Mouse (Mus musculus): ENCODE data around the gene Vegfb.

Vegfb gene

DNA sequence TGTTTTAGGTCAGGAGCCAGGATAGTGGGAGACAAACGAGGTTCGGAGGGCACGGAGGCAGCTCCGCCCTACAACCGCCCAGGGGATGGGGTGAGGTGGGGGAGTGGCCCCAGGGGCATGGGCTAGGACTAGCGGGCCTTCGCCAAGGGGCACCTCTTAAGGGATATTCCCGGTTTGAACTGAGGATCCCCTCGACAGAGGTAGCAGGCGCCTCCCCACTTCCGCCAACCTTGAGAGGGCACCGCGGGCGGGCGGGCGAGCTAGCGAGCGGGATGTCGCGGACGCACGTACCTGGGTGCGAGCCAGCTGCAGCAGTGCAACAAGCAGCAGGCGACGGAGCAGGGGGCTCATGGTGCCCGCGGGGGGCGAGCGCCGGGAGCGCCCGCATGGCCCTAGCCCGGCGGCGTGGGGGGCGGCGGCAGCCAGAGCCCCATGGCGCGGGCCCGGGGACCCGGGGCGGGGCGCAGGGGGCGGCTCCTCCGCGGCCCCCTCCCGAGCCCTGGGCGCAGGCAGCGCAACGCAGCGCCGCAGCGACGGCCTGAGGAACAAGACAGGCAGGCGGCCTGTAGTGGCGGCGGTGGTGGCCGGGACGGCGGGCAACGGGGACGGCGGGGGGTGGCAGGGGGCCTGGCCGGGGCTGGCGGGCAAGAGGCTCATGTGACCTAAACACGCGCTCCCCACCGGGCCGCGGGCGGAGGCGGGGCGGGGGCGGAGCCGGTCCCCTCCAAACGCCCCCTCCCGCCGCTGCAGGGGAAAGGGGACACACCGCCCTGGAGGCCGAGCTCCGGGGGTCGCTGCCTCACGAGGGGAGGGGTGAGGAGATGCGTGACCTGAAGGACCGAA lies at the start of gene Vegfb:
Gene Vegfb (minus strand): TSS at position 591 of the 843 bp plus-strand sequence.
- DNase-seq (ENCODE audit: low spot score in 2 of 2): peak in 1 of 2 experiments; percentile 73

DNA sequence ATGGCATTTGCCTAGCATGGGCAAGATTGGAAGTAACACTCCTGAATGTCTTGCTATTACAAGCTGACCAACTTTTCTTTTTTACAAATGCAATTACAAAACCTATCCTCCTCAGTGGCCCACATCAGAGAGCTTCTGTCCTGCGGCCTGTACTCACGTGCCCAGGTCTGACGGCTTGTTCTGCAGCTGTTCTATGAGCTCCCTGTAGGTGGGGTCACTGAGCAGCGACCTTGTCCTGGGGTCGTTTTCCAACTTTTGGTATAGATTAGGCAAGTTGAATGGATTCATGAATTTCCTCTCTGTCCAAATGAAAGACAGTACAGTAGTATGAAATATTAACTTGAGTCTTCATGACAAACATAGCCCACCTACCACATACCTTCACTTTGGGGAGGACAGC lies 46.6 kb upstream of the Vegfb start:
- DNase-seq (ENCODE audit: low spot score in 2 of 2): no peak

- no peak for DNase-seq (ENCODE audit: low spot score in 2 of 2)
Measured at GRCm38 (mm10) chr19:7029531-7029930, 42.1 kb upstream of the Vegfb start.

DNA sequence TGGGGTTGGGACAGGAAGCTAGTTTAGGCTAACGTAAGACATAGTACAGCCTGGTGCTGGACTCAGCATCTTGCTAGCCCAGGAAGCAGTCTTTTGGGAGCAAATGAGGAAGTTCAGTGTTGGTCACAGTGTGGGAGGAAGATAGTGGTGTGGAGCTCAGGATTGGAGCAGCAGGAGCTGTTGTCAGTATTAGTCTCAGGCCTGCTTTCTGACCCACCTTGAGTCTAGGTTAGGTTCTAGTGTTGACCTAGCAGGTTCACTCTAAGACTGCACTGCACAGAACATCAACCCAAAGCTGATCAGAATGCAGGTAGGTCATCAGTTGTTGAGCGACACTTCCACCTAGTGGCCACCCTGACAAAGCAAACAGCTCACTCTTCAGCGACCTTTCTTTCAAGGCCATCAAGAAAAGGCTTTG lies 32.8 kb upstream of the Vegfb start:
- DNase-seq (ENCODE audit: low spot score in 2 of 2): peak; percentile 41 to 46

DNA sequence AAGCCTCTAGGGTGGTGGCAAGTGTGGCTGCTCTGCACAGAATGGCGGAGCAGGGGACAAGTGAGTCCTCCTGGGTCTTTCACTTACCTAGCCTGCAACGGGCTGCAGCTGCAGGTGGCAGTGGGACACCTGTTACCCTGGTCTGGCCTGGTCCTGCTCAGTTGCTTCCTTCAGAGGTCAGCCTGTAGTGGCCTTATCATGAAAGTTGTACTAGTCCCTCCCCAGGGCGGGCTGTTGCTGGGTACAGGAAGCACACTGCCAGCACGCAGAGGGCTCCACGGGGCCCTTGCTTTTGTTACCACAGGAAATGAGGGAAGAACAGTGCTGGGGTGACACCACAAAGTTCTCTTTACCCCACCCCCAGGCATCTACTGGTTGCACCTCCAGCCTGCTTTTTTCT lies 31.7 kb upstream of the Vegfb start, which contains the start of gene Fermt3:
Gene Fermt3 (minus strand): TSS at position 279 of the 400 bp plus-strand sequence.
- peak; percentile 48 to 69 for DNase-seq (ENCODE audit: low spot score in 2 of 2)

DNA sequence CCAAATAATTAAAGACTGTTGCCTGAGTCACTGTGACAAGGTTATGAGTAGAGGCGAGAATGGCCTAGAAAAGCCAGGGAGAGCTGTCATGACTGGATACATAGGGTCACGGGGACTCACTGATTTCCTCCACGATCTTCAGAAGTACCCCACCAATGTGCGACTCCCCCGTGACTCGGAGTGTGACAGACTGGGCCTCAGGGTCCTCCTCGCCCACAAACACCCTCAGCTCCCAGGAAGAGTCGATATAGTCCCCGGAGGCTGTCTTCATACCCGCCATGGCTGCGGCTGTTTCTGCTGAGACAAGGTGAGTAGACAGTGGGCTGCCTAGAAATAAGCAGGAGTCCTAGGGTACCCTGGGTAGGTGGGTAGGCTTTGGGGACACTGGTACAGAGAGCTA lies 31.1 kb upstream of the Vegfb start:
- no peak for DNase-seq (ENCODE audit: low spot score in 2 of 2)

DNA sequence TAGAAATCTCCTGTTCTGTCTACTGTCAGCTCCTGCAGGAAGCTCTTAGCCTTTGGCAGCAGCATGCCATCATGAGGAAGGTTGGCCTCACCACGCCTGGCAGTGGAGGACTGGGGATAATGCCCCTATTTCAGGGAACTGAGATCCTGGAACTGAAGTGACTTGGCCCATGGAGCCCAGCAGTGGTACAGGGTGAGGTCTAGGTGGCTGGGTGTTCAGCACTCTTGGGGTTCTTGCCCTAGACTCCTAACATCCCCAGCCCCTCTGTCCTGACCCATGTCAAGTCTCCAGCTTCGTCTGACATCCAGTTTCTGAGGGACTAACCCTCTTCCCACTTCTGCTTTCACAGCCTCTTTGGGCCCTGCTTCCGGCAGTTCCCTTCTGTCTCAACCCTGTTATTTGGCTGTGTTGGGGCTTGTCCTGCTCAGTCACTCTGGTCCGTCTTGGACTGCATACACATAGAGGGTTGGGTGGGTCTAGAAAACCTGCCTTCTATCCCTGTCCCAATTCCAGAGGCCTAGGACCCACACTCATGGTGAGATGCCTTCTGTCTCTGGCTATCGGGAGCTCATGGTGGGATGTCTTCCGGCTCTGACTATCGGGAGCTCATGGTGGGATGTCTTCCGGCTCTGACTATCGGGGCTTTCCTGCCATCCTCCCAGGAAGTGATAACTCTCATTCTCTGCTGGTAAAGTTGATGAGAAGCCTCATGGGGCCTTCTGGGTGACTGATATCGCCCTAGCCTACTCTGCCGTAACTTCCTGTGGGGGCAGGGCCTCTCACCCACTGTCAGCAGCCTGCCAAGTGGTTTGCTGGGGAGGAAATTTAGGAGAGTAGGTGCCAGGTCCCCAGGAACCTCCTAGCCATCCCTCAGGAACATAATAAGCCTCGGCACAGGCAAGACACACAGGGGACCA lies 30.3 kb upstream of the Vegfb start:
- no peak for DNase-seq (ENCODE audit: low spot score in 2 of 2)

- DNase-seq (ENCODE audit: low spot score in 2 of 2): no peak
Measured at GRCm38 (mm10) chr19:7014481-7015135, 27.2 kb upstream of the Vegfb start.

GRCm38 (mm10) chr19:7013984-7014383 lies 26.5 kb upstream of the Vegfb start:
- no peak for DNase-seq (ENCODE audit: low spot score in 2 of 2)

DNA sequence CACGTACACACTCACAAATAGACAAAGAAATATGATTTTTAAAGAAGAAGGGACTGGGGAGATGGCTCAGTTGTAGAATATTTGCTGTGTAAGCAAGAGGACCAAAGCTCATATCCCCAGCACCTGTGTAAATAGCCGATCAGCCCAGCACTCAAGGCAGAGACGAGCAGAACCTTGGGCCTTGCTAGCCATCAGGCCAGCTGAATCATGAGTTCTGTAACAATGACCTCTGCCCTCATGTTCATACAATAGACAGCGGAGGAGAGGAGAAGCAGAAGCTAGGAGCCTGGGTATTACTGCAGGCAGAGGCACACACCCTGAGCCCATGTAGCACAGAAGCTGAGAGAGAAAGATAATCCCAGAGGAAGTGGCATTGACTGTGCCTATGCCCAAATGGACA lies 25.0 kb upstream of the Vegfb start:
- no peak for DNase-seq (ENCODE audit: low spot score in 2 of 2)

DNA sequence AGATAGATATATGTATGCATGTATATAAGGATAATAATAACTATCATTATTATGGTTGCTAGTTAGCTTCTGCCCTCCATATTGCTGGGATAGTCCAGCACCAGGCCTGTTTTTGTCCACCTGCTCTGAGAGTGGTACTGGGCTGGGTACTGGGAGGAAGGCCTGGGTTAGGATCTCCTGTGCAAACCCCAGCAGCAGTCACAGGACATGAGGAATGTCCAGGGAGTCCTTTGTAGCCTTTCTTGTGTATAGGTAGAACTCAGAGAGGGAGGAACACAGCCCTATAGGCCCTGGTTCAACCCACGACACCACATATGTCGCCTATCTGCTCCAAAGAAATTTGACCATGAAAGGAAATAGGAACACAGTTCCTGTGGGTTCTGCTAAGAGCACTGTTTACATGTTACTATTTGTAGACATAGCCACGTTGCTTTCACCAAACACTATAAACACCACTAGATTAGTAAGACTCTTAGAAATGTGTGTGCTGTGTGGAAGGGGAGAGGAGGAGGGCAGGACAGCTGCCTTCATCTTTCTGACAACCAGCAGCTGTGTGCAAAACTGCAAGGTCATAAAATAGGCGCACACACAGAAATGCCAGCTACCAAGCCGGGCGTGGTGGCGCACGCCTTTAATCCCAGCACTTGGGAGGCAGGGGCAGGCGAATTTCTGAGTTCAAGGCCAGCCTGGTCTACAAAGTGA lies 19.6 kb upstream of the Vegfb start:
- no peak for DNase-seq (ENCODE audit: low spot score in 2 of 2)

GRCm38 (mm10) chr19:6999360-7000063 lies 12.1 kb upstream of the Vegfb start:
- no peak for DNase-seq (ENCODE audit: low spot score in 2 of 2)

DNA sequence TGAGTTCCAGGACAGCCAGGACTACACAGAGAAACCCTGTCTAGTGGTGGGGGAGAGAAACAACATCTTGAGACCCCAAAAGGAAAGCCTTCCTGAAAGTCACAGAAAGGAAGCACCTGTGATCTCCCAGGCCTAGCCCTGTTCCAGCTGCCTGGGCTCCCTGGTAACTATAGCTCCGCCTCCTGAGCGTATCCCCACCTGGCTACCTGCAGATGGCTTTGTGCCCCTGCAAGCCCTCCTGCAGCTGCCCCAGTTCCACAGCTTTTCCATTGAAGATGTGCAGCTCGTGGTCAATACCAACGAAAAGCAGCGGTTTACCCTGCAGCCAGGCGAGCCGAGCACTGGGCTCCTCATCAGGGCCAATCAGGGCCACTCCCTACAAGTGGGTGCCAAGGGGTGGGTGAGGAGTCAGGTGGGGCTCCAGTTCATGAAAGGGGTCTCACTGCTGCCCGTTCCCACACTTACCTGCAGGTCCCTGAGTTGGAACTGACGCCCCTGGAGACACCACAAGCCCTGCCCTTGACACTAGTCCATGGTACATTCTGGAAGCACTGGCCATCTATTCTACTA lies 10.4 kb upstream of the Vegfb start:
- DNase-seq (ENCODE audit: low spot score in 2 of 2): no peak

DNA sequence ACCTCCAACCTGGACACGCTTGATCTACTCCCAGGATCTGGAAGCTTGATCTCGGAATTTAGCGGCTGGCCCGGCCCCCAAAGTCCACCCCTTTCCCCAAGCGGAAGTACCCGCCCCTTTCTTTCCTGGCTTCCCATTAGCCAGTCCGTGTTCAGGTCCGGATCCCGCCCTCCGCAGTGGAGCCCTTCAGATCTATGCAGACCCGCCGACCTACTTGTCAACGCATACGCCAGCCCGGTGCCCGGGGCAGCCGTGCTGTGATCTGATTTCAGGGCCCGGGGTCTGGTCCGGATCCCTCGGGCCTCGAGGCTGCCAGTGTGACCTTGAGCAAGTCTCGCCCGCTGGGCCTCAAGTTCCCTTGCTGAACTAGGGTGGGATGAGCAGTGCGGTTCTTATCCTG lies 8.6 kb upstream of the Vegfb start, which contains the start of the genes Nudt22 and Trpt1:
Gene Nudt22 (minus strand): TSS at position 112 of the 400 bp plus-strand sequence.
Gene Trpt1 (plus strand): TSS at position 126 of the 400 bp plus-strand sequence.
- DNase-seq (ENCODE audit: low spot score in 2 of 2): peak; percentile 91 to 93

GRCm38 (mm10) chr19:6995255-6995991 lies 8.0 kb upstream of the Vegfb start:
- no peak for DNase-seq (ENCODE audit: low spot score in 2 of 2)

DNA sequence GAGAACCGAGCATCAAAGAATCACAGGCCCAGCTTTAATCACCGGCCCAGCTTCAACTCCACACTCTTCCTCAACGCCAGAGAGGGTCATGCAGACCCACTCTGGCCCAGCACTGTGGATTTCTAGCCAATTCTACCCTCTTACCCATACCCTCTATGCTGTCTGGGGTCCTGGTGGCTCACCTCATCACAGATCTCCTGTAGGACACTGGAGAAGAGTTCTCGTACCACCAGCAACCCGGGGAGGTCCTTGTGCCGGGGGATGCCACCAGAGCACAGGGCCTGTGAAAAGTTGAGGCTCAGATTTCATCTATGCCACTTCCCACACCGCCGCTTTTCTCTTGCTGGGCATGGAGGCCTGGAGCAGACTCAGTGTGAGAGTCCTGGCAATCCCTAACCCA lies 7.0 kb upstream of the Vegfb start:
- no peak for DNase-seq (ENCODE audit: low spot score in 2 of 2)

GRCm38 (mm10) chr19:6994002-6994401 lies 6.6 kb upstream of the Vegfb start:
- DNase-seq (ENCODE audit: low spot score in 2 of 2): no peak

- DNase-seq (ENCODE audit: low spot score in 2 of 2): no peak
Measured at GRCm38 (mm10) chr19:6993011-6993770, 5.7 kb upstream of the Vegfb start.
